Mouse (Mus musculus) embryonic fibroblast, embryonic 13.5 days (primary cell): ENCODE results near the gene Hoxa2.

Experiments
- CTCF ChIP-seq: IDR thresholded peaks from 2 replicates; pipeline ENCODE4 v1.5.1; 2011; ENCODE audit warnings: mild to moderate bottlenecking, control low read depth, low read length, moderate library complexity, borderline replicate concordance; ENCODE audit not compliant: insufficient read depth
- POLR2A ChIP-seq: IDR thresholded peaks from 2 replicates; pipeline ENCODE4 v1.6.1; 2011; ENCODE audit warnings: low read depth, mild to moderate bottlenecking, control low read depth, low read length, moderate library complexity

GRCm38 (mm10) chr6:52191860-52192550, 27.4 kb upstream of the Hoxa2 start:
- TF ChIP-seq CTCF (no peak), POLR2A (peak; percentile 60)
